Mouse (Mus musculus) C2C12 (cell line): ENCODE measurements around the gene Ccdc40. TPM values are rescaled to one million over a fixed set of nuclear protein-coding genes. Genes with fewer than 3 reads are reported as not detected.
A peak's percentile ranks its signal among the peaks of the same experiment; 100 is the strongest.

ENCODE experiments used
- H3K27me3 ChIP-seq: one replicate; pipeline ENCODE4 v1.6.1; 2011; ENCODE audit not compliant: control insufficient read depth, insufficient read depth, insufficient read length
- H3K36me3 ChIP-seq: one replicate; pipeline ENCODE4 v1.6.1; 2011; ENCODE audit not compliant: control insufficient read depth, insufficient read depth
- H3K4me3 ChIP-seq: one replicate; pipeline ENCODE4 v1.5.1; 2011; ENCODE audit warnings: mild to moderate bottlenecking, control low read depth; ENCODE audit not compliant: poor library complexity, insufficient read depth, severe bottlenecking
- H3K79me2 ChIP-seq: one replicate; pipeline ENCODE4 v1.6.1; 2011; ENCODE audit not compliant: control insufficient read depth, insufficient read depth
- H3K79me3 ChIP-seq: one replicate; pipeline ENCODE4 v1.6.1; 2011; ENCODE audit warnings: low read depth, control low read depth
- H3ac ChIP-seq: one replicate; pipeline ENCODE3; 2011; ENCODE audit warnings: low read depth; ENCODE audit not compliant: control insufficient read depth, insufficient read length
- CEBPB ChIP-seq: IDR thresholded peaks from one replicate; pipeline ENCODE4 v1.6.1; 2011; ENCODE audit warnings: low read depth, mild to moderate bottlenecking, control low read depth, moderate library complexity
- CTCF ChIP-seq: IDR thresholded peaks from one replicate; pipeline ENCODE4 v1.5.1; 2011; ENCODE audit not compliant: control insufficient read depth, insufficient read depth, insufficient read length
- FOSL1 ChIP-seq: IDR thresholded peaks from one replicate; pipeline ENCODE4 v1.8.0; 2011; ENCODE audit warnings: mild to moderate bottlenecking, low read length; ENCODE audit not compliant: poor library complexity, insufficient read depth, severe bottlenecking
- MAX ChIP-seq: IDR thresholded peaks from one replicate; pipeline ENCODE4 v1.6.1; 2011; ENCODE audit warnings: mild to moderate bottlenecking, control low read depth
- MYOD1 ChIP-seq: IDR thresholded peaks from one replicate; pipeline ENCODE4 v1.6.1; 2011; ENCODE audit warnings: low read depth; ENCODE audit not compliant: control insufficient read depth, insufficient read length
- MYOG ChIP-seq: IDR thresholded peaks from one replicate; pipeline ENCODE4 v1.6.1; 2011; ENCODE audit not compliant: control insufficient read depth, insufficient read length; ENCODE audit errors: extremely low read depth
- USF1 ChIP-seq: IDR thresholded peaks from one replicate; pipeline ENCODE4 v1.6.1; 2011; ENCODE audit warnings: low read depth, mild to moderate bottlenecking, control low read depth, moderate library complexity
- polyA plus RNA-seq: library from polyadenylated mRNA; unstranded; fragments of >200 nt; fragmentation: generic; extraction: Trizol; gene quantifications from one replicate; pipeline ENCODE4 v1.2.1, GENCODE M21; 2012; ENCODE audit warnings: missing spikeins

Ccdc40 gene
- polyA plus RNA-seq, 1 experiment: 0.12 TPM

DNA sequence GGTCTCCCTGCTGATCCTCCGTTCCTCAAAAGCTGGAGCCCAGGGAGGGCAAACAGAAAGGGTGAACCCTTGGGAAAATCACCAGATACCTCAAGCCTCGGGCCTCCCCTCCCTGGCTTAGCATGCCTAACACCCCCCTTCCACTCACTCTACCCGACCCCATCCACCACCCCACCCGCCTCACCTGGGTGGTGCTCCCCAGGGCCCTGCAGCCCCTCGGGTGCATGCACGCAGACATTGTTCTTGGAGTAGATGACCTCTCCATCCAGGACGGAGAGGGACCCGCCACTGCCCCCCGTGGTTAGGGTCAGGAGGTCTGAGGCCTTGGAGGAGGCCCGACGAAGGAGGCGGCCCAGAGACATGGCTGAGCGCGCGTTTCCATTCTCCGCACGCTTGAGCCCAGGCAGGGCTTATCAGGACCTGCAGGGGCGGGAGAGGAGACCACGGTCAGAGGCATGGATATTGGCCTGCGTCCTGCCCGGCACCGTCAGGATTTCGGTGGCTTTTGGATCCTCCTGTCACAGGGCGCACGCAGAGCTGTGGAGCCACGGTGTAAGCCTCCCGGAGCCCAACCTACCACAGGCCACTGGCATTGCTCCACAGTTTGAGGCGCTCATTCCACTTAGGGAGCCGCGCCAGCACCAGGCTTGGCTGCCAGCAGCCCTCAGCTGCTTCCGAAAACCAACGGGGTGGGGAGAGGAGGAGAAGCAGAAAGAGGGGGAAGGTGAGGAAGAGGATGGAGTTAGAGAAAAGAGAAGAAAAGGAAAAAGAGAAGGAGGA is 17.9 kb upstream of the Ccdc40 start:
- H3K4me3 ChIP-seq: no peak overlapping the region
- no peaks in the 10 kb centered on the region for H3K36me3 ChIP-seq
- H3K79me3 ChIP-seq: no peaks in the 10 kb centered on the region
- no peak for TF ChIP-seq MYOG
- peak; percentile 12 for TF ChIP-seq CEBPB
- no peak for TF ChIP-seq CTCF
- TF ChIP-seq MYOD1: no peak
- TF ChIP-seq USF1: no peak
- peak; percentile 56 for TF ChIP-seq MAX
- TF ChIP-seq FOSL1: no peak
- no peaks in the 10 kb centered on the region for H3K27me3 ChIP-seq
- no peak overlapping the region for H3ac ChIP-seq
- H3K79me2 ChIP-seq: no peaks in the 10 kb centered on the region

DNA sequence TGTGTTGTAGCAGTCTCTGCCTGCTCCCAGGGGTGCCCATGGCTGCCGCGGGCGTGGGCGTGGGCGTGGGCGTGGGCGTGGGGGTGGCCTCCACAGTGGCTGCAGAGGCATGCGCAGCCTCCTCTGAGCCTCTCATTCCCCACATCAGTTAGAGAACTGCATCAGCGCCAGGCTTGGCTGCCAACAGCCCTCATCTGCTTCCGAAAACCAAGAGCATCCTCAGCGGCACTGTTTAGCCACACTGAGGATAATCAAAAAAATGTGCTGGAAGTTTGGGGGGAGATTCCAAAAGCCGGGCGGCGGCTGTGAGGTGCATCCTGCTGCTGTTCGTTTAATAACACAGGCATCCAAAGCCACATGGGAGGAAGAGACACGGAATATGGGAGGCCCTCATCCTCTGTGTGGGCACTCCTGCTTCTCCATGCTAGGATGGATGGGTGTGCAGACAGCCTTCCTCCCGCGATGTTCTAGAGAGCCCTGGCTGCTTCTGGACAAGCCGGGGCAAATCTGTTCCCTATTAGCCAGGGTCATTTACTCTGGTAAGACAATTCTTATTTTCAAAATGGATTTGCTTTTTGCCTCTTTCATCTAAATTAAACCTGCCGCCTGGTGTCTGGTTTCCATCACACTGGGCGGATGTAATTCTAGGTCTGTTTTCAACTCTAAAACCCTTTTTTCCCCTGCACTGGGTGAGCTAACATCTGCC is 16.6 kb upstream of the Ccdc40 start:
- Histone ChIP-seq H3K27me3 (no peaks in the 10 kb centered on the region), H3K79me3 (no peaks in the 10 kb centered on the region), H3K79me2 (no peaks in the 10 kb centered on the region), H3K36me3 (no peaks in the 10 kb centered on the region), H3K4me3 (no peak overlapping the region), H3ac (no peak overlapping the region)
- TF ChIP-seq MYOG (no peak), MYOD1 (no peak), CTCF (no peak), USF1 (no peak), CEBPB (no peak), MAX (no peak), FOSL1 (no peak)

DNA sequence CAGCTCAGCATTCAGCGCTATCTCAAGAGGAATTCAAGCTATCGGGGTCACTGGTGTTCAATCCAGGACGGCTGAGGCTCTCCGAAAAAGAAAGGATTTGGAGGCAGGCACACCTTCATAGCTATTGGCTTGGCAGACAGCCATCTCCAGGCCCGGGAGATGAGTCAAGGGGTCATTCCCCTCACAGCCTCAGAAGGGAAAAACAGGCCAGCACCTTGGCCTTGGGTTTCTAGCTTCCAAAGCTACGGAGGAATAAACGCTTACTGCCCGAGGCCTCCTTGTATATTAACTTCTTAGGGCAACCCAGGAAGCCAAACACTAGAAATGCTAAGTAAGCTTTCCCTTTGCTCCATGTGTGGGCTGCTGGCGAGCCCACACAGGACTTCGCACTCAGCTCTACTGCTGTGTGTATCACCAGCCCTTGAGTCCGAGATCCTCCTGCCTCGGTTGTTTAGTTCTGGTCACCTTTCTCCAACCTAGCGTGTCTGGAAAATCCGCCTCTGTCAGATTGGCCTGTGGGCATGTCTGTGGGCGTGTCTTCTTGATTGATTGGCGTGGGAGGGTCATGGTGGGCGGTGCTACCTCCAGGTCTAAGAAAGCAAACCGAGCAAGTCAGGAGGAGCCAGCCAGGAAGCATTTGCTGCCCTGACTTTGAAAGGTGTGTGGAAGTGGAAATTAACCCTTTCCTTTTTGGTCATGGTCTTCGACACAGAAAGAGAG is 15.0 kb upstream of the Ccdc40 start:
- TF ChIP-seq FOSL1 (no peak), CTCF (no peak), MYOD1 (no peak), USF1 (no peak), CEBPB (no peak), MAX (no peak), MYOG (no peak)
- H3K27me3 ChIP-seq: no peaks in the 10 kb centered on the region

DNA sequence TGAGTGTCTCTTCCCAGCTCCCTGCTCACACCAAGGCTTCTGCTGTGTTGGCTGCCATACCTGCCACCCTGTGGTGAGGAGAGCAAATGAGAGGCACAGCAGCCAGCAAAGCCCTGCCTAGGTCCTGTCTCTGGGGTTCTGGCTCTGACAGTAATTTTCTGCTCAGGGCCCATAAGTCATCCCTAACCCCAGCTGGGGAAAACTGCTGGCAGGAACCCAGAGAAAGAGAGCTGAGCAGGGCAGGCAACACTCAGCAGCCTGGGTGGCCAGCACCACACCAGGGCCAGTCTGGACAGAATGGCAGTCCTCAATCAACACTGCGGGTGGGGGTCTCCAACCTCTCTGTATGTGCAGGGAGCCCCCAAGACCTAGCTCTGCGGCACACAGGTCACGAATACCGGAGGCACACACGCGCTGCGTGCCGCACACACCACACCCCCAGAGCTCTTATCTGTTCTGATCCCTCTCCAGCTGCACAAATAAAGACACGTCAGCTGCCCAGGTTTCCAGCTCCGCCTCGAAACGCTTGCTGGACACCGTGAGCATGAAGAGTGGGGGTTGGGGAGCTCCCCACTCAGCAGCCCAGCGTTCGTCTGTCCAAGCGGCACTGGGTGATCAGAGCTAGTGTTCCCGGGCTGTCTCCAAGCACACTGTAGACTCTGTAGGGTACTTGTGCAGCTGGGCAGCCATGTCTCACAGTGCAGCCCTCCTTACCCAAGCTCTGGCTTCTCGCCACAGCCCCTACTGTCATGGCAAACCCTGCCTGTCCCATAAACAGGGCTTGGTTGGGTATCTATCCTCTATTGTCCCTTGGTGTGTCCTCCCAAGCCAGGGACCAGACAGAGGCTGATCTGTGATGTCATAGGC is 13.1 kb upstream of the Ccdc40 start:
- H3K79me3 ChIP-seq: no peaks in the 10 kb centered on the region
- no peaks in the 10 kb centered on the region for H3K36me3 ChIP-seq
- H3K27me3 ChIP-seq: no peaks in the 10 kb centered on the region
- peak overlapping the region; percentile 2 for H3K4me3 ChIP-seq
- TF ChIP-seq MYOD1: peak; percentile 96
- TF ChIP-seq CEBPB: no peak
- peak overlapping the region; percentile 21 for H3ac ChIP-seq
- no peaks in the 10 kb centered on the region for H3K79me2 ChIP-seq

More for the DNA sequence above, 15.0 kb upstream of the Ccdc40 start:
- no peaks in the 10 kb centered on the region for H3K79me2 ChIP-seq
- H3K4me3 ChIP-seq: no peak overlapping the region
- H3K79me3 ChIP-seq: no peaks in the 10 kb centered on the region
- no peaks in the 10 kb centered on the region for H3K36me3 ChIP-seq
- no peak overlapping the region for H3ac ChIP-seq

DNA sequence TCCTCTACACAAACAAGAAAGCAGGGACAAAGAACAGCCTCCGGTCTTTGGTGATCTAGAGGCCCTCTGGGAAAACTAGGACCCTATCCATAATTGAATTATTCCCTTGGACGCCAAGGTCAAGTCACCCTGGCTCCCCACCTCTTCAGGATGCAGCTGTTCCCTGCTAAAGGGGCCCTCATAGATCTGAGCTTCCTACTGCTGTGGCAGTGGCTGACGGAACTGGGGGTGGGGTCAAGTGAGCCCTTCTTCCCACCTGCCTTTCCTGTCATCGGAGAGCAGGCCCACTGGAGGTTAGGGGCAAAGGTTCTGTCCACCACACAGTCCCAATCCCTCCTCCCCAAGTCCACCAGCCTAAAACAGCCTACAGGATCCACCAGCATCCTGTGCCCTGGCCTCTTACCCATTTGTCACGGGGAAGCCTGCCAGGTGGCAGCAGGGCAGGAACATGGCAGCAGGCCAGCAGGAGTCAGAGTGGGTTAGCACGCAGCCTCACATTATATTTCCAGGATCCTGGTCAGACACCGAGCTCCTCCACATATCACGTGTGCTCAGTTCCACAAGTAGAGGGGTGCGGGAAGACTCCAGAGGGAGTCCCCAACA is 12.4 kb upstream of the Ccdc40 start:
- H3K4me3 ChIP-seq: no peak overlapping the region
- no peaks in the 10 kb centered on the region for H3K27me3 ChIP-seq
- TF ChIP-seq CEBPB (no peak), CTCF (no peak), USF1 (no peak), MYOG (no peak), MAX (no peak), FOSL1 (no peak), MYOD1 (no peak)
- no peaks in the 10 kb centered on the region for H3K36me3 ChIP-seq
- no peaks in the 10 kb centered on the region for H3K79me2 ChIP-seq
- no peak overlapping the region for H3ac ChIP-seq
- H3K79me3 ChIP-seq: no peaks in the 10 kb centered on the region
